Mouse (Mus musculus): ENCODE results near the gene Cryzl1.

Gene Cryzl1

GRCm38 (mm10) chr16:91688619-91689334 lies 40.0 kb downstream of the Cryzl1 start, which contains the start of gene Donson:
Gene Donson (minus strand): TSS chr16:91688770.
- under 1% methylated on average over 59 of the region's 71 CpGs for WGBS

DNA sequence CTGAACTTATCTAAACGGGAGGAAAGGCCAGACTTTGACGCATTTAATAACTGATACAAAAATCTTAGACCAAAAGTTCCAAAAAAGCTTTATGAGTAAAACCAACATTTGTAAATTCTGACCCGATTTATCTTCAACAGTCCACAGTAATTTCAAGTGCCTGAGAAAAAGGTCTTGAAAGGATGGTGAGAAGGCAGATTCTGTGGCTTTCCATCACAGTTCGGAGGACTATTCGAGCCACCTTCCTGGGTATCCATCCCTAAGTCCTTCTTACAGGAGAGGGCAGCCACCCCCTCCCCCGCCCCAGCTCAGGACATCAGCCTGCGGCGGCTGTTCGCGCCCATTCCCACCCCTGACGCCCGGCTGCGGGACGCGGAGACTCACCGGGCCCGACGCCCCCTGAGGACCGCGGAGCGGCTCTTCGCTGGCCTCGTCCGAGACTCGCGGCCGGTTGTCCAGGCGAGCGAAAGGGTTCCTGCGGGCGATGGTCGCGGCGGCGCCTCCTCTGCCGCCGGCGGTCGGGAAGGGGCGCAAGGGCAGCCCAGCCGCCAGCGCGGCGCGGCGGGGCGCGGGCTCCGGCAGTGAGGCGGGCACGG lies 40.7 kb downstream of the Cryzl1 start:
- WGBS, result 1% methylated on average over 46 of the region's 51 CpGs

DNA sequence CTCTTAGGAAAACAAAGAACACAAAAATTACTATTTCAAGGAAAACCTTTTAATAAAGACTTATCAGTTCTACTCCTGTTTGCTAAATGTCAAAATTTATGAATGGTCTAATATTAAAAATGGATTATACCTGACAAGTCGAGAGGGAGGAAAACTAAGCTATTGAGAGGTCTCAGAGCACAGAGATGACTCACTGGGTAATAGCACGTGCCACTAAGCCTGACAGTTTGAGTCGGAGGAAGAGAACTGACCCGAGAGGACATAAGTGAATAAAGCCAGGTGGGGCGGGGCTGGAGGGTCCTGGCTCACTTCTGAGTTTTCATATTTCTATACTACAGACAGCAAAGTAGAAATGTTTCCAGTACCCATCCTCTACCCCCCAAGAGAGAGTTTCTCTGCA lies 42.4 kb downstream of the Cryzl1 start:
- WGBS, result 85% methylated on average over 5 of the region's 5 CpGs

- 82% methylated on average over 5 of the region's 5 CpGs for WGBS
Observed at GRCm38 (mm10) chr16:91685526-91685925, 43.2 kb downstream of the Cryzl1 start.

- WGBS, result 70% methylated on average over 5 of the region's 5 CpGs
Observed at GRCm38 (mm10) chr16:91680656-91681055, 48.1 kb downstream of the Cryzl1 start.

DNA sequence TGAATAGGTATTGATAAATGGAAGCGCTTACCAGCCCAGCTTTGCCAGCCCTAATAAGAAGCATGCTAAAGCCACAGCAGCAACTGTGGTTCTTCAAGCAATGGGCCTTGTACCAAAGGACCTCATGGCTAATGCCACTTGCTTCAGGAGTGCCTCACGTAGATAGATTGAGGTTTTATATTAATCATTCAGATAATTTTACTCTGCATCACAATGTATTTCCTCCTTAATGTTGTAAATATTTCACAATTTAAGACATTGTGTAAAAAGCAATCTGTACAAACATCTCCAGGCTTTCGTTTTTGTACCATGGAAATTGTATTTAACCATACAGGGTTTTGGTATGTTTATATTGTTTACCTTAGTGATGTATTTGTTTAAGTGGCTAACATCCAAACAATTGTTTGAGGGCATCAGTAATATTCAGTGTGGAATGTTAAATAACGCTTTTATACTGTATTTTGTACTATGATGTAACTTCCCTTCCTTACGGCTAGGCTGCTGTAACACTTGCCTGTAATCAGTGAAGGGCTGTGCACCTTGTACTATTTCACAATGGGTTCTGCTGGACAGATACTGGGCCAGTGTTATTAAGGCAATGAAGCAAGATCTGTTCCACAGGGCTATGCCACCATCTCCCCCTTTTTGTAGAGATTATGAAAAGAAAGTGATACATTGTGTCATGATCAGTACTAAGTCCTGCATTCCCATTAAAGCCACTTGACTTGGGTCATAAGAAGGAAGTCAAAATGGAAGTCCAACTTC lies 50.4 kb downstream of the Cryzl1 start:
- 73% methylated on average over 5 of the region's 5 CpGs for WGBS

- WGBS, result 67% methylated on average over 4 of the region's 4 CpGs
Observed at GRCm38 (mm10) chr16:91674500-91674899, 54.3 kb downstream of the Cryzl1 start.

- WGBS, result 92% methylated on average over 3 of the region's 3 CpGs
Observed at GRCm38 (mm10) chr16:91663795-91664194, 65.0 kb downstream of the Cryzl1 start.

- 49% methylated on average over 16 of the region's 16 CpGs for WGBS
Observed at GRCm38 (mm10) chr16:91662336-91662735, 66.4 kb downstream of the Cryzl1 start.

DNA sequence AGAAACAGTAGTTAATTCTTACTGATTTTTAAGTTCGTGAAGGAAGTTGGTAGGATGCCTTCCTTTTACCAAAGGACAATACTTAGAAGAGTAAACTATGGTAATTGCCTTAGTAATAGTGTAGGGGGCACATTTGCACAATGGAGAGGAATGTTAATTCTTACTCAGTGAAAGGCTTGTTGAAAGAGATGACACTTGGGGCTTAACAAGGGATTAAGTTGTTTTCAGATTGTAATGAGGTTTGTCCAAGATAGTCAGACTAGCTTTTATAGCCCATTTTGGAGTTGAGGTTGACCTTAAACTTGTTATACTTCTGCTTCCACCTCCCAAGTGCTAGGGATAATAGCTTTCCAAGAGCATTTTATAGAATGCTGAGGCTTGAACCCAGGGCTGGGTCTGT lies 67.4 kb downstream of the Cryzl1 start:
- WGBS, result 12% methylated on average over 1 of the region's 1 CpGs

- 96% methylated on average over 20 of the region's 20 CpGs for WGBS
Observed at GRCm38 (mm10) chr16:91659798-91660197, 69.0 kb downstream of the Cryzl1 start.

DNA sequence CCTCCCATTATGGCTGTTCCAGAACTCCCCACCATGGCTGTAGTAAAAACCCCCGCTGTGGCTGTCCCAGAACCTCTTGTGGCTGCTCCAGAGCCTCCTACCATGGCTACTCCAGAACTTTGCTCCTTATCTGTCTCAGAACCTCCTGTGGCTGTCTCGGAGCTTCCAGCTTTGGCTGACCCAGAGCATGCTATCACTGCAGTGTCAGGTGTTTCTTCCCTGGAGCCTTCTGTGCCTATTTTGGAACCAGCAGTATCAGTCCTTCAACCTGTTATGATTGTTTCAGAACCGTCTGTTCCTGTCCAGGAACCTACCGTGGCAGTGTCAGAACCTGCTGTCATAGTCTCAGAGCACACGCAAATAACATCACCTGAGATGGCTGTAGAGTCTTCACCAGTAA lies 70.3 kb downstream of the Cryzl1 start:
- WGBS, result 89% methylated on average over 5 of the region's 5 CpGs

GRCm38 (mm10) chr16:91657285-91657684 lies 71.5 kb downstream of the Cryzl1 start:
- 99% methylated on average over 17 of the region's 17 CpGs for WGBS

- 93% methylated on average over 9 of the region's 9 CpGs for WGBS
Observed at GRCm38 (mm10) chr16:91655285-91655684, 73.5 kb downstream of the Cryzl1 start.

DNA sequence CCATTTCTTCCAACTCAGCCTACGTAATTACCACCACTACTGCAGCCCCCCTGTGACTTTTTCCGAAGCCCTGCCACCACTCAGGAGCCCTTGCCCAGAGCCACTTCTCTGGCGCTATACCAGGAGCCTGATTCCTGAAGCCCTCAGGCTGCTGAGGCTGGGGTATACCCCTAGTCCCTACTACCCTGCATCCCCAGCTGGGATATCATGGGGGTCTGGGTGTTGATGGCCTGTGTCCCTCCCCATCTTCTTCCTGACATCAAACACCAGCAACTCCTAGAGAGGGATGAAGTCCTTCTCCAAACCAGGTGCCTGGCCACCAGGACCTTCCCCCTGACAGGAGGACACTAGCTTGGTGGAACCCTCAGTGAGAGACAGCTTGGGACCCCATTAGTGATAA lies 76.6 kb downstream of the Cryzl1 start:
- WGBS, result 72% methylated on average over 3 of the region's 3 CpGs

GRCm38 (mm10) chr16:91649246-91649645 lies 79.5 kb downstream of the Cryzl1 start:
- 28% methylated on average over 3 of the region's 3 CpGs for WGBS

GRCm38 (mm10) chr16:91648220-91648550 lies 80.6 kb downstream of the Cryzl1 start:
- WGBS, result under 1% methylated on average over 24 of the region's 25 CpGs

DNA sequence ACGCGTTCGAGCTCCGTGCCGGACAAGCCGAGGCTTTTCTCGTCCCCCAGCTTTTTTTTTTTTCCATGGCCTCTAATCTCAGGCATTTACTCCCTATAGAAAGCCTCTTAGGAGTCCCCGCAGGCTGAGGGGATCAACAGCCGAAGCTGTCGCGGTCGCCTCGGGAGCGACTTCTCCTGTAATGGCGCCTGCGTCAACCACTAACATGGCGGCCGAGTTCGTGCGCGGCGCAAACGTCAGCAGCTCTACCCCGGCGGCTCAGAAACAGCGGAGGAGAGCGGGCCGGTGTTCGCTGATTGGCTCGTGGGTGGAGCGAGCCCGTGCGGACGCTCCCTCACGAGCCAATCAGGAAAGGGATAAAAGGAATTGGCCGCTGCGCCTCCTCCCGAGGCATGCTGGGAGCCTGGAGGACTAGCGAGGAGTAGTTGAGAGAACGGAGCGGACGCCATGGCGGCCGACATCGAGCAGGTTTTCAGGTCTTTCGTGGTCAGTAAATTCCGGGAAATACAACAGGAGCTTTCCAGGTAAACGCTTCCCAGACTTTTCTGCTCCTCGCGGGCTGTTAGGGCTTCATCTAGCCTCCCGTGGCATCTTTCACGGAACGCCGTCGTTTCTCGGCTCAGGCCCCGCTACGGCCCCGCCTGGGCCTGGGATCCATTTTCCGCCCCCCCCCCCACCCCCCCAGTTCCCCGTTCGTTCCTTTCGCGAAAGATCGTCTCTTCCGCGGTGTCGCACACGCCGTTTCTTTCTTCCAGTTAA lies 81.1 kb downstream of the Cryzl1 start, which contains the start of gene Son:
TSS of gene Son (plus strand) at position 46 of the 759 bp plus-strand sequence.
- WGBS, result under 1% methylated on average over 68 of the region's 70 CpGs

DNA sequence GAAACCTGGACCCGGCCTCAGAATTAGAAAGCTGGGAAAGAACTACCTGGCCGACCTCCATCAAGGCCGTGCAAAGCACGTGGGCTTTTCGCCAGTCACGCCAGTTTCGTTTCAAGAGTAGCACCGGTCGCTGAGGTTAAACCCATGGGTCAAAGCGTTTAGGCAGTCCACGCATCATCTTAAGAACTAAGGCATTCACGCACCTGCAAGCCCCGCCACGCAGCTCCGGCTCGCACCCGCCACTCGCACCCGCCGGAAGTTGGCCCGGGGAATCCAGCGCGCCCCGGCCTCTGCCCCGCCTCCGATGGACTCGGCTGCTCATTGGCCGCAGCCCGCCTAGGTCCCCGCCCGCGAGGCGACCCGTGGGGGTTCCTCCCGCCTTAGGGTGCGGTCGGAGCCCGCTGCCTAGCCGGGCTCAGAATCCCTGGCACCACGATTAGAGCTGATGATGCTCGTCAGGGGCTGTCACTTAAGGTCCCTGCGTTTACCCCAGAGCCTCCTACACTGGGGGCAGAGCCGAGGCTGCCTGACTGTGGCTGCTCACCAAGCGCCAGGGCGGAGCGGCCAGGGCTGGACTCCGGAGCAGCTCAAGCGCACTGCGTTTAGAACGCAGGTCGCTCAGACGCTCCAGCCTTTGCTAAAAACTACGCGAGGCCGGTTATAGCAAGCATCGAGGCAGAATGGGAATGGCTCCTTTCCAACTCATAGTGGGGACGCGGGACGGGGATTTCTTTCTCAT lies 81.9 kb downstream of the Cryzl1 start, which contains the start of gene Gart:
TSS of gene Gart (minus strand) at position 272 of the 739 bp plus-strand sequence.
- under 1% methylated on average over 59 of the region's 59 CpGs for WGBS

DNA sequence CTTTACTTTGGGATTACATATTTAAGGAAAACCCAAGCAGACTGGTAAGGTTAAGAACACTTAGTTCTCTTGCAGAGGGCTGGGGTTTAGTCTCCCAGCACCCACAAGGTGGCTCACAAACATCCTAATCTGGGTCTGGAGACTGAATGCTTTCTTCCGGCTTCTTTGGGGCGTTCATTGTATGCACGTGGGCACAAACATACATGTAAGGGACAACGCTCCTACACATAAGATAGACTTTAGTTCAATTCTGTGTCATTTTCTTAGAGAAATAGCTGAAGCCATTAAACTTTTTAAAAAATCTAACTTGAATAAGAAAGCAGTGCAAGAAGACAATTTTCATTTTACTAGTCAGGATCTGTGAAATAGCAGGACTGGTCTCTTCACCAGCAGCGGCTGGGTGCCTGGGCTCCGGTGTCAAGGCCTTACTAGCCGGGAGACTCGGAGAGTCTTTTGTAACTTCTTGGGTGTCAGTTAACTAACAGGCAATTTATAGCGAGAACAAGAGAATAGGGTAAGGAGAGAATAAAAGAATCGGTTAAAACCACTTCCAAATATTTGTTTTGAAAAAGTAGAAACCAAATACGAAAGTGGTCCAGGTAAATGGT lies 82.7 kb downstream of the Cryzl1 start:
- 4% methylated on average over 11 of the region's 11 CpGs for WGBS

- 33% methylated on average over 1 of the region's 2 CpGs for WGBS
Observed at GRCm38 (mm10) chr16:91645420-91645819, 83.4 kb downstream of the Cryzl1 start.
